Mouse (Mus musculus): ENCODE data around the gene Tmem190.

DNA sequence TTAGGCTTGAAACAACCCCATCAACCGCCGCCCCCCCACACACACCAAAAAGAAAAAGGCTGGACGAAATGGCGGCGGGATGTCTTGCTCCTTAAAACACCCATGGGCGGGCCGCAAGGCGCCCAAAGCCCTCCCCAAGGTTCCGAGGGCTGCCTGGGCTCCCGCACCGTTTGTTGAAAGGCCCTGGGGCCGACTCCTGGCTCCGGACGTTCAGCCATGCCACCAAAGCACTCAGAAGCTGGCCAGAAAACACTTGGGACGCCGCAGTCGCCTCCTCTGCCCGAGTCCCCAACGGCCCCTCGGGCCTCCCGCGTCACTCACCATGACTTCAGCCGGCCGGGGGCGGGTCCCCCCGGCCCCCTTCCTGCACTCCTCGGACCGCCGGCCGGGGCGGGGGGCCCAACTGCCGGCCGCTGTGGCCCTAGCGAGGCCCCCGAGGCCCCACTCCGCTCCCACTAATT is 29.1 kb downstream of the Tmem190 start:
- TF ChIP-seq POLR2A (IDR thresholded peaks at IDR 0.05; ENCODE audit: low read depth, low read length): no peak
- no peak for TF ChIP-seq CTCF (IDR thresholded peaks at IDR 0.05; ENCODE audit: extremely low read depth, insufficient read depth, insufficient read length, insufficient replicate concordance)

All from spleen, adult 2 months (tissue).